Mouse (Mus musculus) adrenal gland, adult 8-10 months (tissue): ENCODE data around the gene Ager. TPM values are rescaled to one million over a fixed set of nuclear protein-coding genes. Genes with fewer than 3 reads are reported as not detected.
A peak's percentile ranks its signal among the peaks of the same experiment; 100 is the strongest.

Source experiments
- DNase-seq: peaks from one replicate; pipeline ENCODE4 v3.0.0; 2022
- total RNA-seq, 4 experiments: library from RNA; stranded (reverse); gene quantifications; 2 replicates each; pipeline ENCODE4 v1.2.4; 2022

Ager gene
- total RNA-seq, 4 experiments from 2014 or later, result 0.52 to 2.4 (median 1.4) TPM

DNA sequence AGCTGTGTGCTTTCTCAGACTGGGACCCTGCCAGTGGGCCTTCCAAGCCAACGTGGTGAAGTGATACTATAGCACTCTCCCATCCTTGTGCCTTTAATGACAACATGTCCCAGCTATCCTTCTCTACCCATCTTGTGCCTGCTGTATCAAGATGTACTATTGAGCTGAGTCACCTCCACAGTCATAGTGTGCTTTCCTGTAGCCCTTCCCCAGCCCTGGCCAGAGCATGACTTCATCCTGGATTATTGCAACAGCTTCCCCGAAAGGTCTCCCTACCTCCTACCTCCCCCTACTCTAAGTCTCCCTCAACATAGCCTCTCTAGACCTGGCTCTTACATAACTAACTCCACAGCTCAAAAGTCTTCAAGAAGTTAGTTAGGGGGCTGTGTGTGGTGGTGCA is 38.0 kb downstream of the Ager start:
- no peak for DNase-seq

DNA sequence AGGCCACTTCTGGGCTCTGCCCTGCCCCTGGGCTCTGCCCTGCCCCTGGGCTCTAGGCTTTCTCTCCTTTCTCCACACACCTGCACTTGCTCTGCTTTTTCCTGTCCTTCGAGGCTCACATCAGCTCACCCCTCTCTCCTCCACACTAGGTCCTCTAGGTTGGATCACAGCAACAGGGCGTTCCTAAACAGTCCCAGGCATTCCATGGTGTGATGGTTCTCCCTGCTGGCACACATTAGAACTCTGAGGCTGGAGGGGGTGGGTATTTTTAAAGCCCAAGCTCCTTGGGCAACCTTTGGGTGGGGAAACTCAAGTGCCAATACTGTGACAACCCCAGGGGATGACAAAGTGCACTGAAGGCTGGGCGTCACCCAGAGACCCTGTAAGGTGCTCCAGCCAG is 39.8 kb downstream of the Ager start:
- DNase-seq, result no peak

GRCm38 (mm10) chr17:34639461-34640255 is 42.0 kb downstream of the Ager start:
- no peak for DNase-seq

DNA sequence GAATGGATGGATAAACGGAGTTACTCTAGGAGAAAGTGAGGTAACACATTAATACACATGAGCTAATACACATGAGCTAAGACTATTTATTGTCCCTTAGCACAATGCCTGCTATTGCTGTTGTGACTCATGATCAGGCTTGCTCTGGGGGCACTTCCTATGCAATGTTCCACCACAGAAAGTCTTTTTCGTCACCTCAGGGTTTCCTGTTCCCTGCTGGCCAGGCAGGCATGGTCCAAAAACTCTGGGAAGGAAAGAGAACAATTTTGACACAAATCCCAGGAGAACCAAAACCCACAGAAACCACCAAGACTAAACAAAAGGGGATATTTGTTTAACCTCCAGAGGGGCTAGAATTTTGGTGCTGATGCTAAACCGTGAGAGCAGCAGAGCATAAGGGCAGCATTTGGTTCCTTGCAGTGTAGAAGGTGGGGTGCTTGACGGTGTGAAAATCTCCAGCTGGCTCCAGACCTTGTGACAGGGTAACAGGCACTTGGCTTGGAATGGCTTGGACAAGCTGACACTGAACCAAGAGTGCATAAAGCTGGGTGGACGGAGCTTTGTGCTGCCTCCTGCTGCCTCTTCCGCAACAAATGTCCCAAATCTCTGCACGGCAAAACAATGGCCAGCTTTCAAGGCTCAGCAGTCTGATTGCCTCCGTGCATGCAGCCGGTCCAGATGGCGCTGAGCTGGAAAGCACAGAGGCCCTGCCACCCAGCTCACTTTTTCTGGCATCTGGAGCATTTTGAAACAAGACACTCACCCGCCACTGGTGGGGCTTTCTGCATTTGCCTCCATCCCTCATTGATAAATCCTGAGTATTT is 43.3 kb downstream of the Ager start:
- DNase-seq, result no peak

GRCm38 (mm10) chr17:34641945-34642344 is 44.3 kb downstream of the Ager start:
- no peak for DNase-seq

- DNase-seq, result no peak
Measured at GRCm38 (mm10) chr17:34643379-34643778, 45.7 kb downstream of the Ager start.

GRCm38 (mm10) chr17:34643944-34644343 is 46.3 kb downstream of the Ager start:
- DNase-seq, result no peak

DNA sequence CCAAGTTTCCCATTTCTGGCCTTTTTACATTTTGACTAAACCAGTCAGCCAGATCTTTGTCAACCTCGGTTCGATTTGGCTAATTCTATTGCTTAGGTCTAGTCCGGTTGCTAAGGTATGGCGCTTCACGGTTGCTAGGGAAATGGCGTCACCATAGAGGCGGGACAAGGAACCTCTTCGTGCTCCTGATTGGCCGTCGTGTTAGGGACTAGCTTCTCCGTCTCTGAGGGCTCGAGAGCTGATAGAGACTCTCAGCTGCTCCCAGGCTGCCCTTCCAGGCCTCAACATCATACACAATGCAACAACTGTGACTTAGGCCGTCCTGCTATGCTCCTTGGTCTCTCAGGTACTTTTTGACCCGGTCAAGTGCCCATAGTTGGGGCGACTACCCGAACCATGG is 46.9 kb downstream of the Ager start, which contains the start of gene Fkbpl:
Fkbpl (plus strand) TSS at position 157 of the 400 bp plus-strand sequence.
- DNase-seq, result peak; percentile 96

DNA sequence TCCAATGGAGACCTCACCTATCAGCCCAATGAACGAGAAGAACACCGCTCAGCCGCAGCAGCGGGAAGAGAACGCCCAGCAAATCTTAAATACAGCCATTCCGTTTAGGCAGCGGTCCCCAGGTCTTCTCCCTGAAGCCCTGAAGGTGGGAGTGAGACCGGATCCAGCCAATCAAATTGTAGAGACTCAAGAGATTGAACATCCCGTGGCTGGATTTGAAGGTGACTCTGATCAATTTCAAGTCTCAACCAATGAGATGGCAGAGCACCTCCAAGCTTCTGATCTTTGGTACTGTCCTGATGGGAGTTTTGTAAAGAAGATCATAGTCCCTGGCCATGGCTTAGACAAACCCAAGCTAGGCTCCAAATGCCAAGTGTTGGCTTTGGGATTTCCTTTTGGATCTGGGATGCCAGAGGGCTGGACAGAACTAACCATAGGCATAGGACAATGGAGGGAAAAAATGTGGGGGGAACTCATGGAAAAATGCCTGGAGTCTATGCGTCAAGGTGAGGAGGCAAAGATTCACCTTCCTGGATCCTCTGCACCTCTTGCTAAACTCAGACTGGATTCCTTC is 47.7 kb downstream of the Ager start:
- DNase-seq, result no peak

DNA sequence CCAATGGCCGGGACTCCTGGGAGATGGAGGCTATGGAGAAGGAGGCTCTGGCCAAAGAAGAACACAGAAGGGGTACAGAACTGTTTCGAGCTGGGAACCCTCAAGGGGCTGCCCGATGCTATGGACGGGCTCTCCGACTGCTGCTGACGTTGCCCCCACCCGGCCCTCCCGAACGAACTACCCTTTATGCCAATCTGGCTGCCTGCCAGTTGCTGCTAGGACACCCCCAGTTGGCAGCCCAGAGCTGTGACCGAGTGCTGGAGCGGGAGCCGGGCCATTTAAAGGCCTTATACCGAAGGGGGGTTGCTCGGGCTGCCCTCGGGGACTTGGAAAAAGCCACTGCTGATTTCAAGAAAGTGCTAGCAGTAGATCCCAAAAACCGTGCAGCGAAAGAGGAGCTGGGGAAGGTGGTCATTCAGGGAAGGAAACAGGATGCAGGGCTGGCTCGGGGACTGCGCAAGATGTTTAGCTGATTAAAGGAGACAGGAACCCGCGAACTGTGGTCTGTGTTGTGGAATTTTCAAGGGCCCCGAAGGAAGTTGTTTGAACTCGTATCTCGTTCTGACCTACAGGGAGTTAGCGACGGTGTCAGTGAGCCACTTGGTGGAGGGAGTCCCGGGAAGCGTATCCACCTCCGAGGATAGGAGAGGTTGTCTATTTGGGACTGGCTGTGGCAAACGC is 48.3 kb downstream of the Ager start:
- no peak for DNase-seq

DNA sequence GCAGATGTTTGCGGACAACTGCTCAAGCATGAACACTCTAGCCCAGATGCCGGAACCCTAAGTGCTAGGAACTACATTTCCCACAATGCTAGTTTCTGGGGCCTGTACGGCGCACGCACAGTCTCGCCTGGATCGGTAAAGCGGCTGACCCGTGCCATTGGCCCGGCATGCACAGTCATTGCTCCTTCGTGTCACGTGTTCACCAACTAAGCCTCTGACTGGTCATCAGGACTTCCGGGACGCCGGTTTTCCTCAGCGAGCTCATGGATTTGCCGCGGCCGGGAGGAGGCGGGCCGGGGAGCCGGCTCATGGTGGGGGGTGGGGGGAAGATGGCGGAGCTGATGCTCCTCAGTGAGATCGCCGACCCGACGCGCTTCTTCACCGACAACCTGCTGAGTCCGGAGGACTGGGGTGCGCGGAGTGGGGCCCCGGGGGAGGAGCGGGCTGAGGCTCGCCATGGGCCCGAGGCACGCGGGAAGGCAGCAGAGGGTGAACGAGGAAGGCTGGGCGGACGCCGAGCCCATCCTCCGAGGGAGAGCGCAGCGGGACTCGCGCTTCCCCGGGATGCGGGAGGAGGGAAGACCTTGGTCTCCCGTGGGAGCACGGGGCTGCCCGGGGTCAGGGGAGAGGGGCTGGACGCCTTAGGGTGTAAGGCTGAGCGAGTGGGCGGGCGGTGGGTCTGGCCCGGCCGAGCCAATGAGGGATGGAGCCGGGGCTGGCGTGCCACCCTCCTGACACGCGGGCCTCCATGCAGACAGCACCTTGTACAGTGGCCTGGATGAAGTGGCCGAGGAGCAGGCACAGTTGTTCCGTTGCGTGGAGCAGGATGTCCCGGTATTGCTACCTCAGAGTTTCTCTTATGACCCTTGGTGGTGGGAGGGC is 49.5 kb downstream of the Ager start, which contains the start of gene Atf6b:
Atf6b (plus strand) TSS at position 241 of the 882 bp plus-strand sequence.
- peak; percentile 98 for DNase-seq

- DNase-seq, result no peak
Measured at GRCm38 (mm10) chr17:34648141-34648890, 50.7 kb downstream of the Ager start.

GRCm38 (mm10) chr17:34649106-34649864 is 51.6 kb downstream of the Ager start:
- DNase-seq, result no peak

Other genes starting within 250 kb of the Ager start
- under 1 TPM; 0.40 to 0.90 (median 0.57) TPM for gene Btnl2, start 243.0 kb upstream of the Ager start, total RNA-seq
- gene Btnl1, start 220.7 kb upstream of the Ager start, total RNA-seq, result not detected
- 1 to 10 TPM; 1.7 to 8.6 (median 5.6) TPM for gene BC051142, start 199.0 kb upstream of the Ager start, total RNA-seq
- gene Btnl4, start 120.5 kb upstream of the Ager start, total RNA-seq, result not detected
- not detected for gene Btnl6, start 80.5 kb upstream of the Ager start, total RNA-seq
- gene Notch4, start 33.6 kb upstream of the Ager start, total RNA-seq, result 10 to 100 TPM; 25.8 to 39.8 (median 36.6) TPM
- gene Gpsm3, start 8.1 kb upstream of the Ager start, total RNA-seq, result 1 to 10 TPM; 4.7 to 7.9 (median 6.4) TPM
- gene Pbx2, start 6.6 kb upstream of the Ager start, total RNA-seq, result 10 to 100 TPM; 30.8 to 55.5 (median 44.0) TPM
- gene Rnf5, start 5.8 kb downstream of the Ager start, total RNA-seq, result 100 to 1,000 TPM in 1 of 4 experiments, 10 to 100 TPM in 3; 72.6 to 101 (median 84.6) TPM
- 100 to 1,000 TPM in 3 of 4 experiments, 10 to 100 TPM in 1; 84.6 to 108 (median 101) TPM for gene Agpat1, start 6.4 kb downstream of the Ager start, total RNA-seq
- 1 to 10 TPM; 1.7 to 3.5 (median 1.9) TPM for gene Egfl8, start 18.1 kb downstream of the Ager start, total RNA-seq
- 10 to 100 TPM; 59.2 to 70.5 (median 64.3) TPM for gene Ppt2, start 30.6 kb downstream of the Ager start, total RNA-seq
- 10 to 100 TPM in 3 of 4 experiments, 1 to 10 TPM in 1; 7.0 to 36.3 (median 20.6) TPM for gene Prrt1, start 31.7 kb downstream of the Ager start, total RNA-seq
- gene Fkbpl, start 46.9 kb downstream of the Ager start, total RNA-seq, result 10 to 100 TPM; 13.0 to 15.5 (median 15.1) TPM
- 10 to 100 TPM; 47.1 to 56.6 (median 51.1) TPM for gene Atf6b, start 49.3 kb downstream of the Ager start, total RNA-seq
- 10 to 100 TPM; 27.6 to 54.1 (median 41.4) TPM for gene Tnxb, start 72.7 kb downstream of the Ager start, total RNA-seq
- 100 to 1,000 TPM; 116 to 180 (median 142) TPM for gene C4b, start 146.0 kb downstream of the Ager start, total RNA-seq
- gene Cyp21a1, start 206.7 kb downstream of the Ager start, total RNA-seq, result over 10,000 TPM in 2 of 4 experiments, 1,000 to 10,000 TPM in 2; 6,868 to 18,233 (median 12,184) TPM
- gene Stk19, start 239.1 kb downstream of the Ager start, total RNA-seq, result 10 to 100 TPM; 43.2 to 75.9 (median 64.6) TPM
- gene Dxo, start 239.2 kb downstream of the Ager start, total RNA-seq, result 10 to 100 TPM; 48.2 to 76.5 (median 67.0) TPM